Mouse (Mus musculus) liver, adult 2 months (tissue): ENCODE measurements around the gene Timm22.

Source experiments
- CTCF ChIP-seq: fragments of 200-500 bp; IDR thresholded peaks from 2 replicates; pipeline ENCODE4 v1.5.1; 2011; ENCODE audit warnings: low read depth, low read length, control low read depth
- POLR2A ChIP-seq: fragments of 200-500 bp; IDR thresholded peaks from 2 replicates; pipeline ENCODE4 v1.6.1; 2011; ENCODE audit warnings: low read length, control low read depth; ENCODE audit not compliant: insufficient read depth; ENCODE audit errors: extremely low read depth

GRCm38 (mm10) chr11:76401398-76401797, 5.4 kb upstream of the Timm22 start:
- no peak for TF ChIP-seq CTCF
- TF ChIP-seq POLR2A: no peak
